Mouse (Mus musculus) macrophage (primary cell): Measurements from ENCODE around the gene Flt4. TPM values are rescaled to one million over a fixed set of nuclear protein-coding genes. Genes with fewer than 3 reads are reported as not detected.

ENCODE experiments used
- H3K27ac ChIP-seq: fragments of 350-480 bp; formaldehyde crosslinking; 2 replicates; pipeline ENCODE4 v1.9.0; 2021
- H3K36me3 ChIP-seq: fragments of 350-480 bp; formaldehyde crosslinking; 2 replicates; pipeline ENCODE4 v1.9.0; 2021; ENCODE audit errors: inconsistent target
- H3K4me3 ChIP-seq: fragments of 350-480 bp; formaldehyde crosslinking; 2 replicates; pipeline ENCODE4 v1.9.0; 2021; ENCODE audit errors: inconsistent target
- H3K79me2 ChIP-seq: fragments of 350-480 bp; formaldehyde crosslinking; 2 replicates; pipeline ENCODE4 v1.9.0; 2021; ENCODE audit errors: inconsistent target
- WGBS: methylation state at CpG from one replicate; pipeline ENCODE4 v1.1.7; 2026; ENCODE audit warnings: inconsistent platforms; ENCODE audit not compliant: missing documents; 5-methylcytosine and 5-hydroxymethylcytosine counted together
- polyA plus RNA-seq: library from polyadenylated mRNA; stranded (reverse); fragments of 250-400 nt; gene quantifications from 3 replicates; pipeline ENCODE4 v1.2.4, GENCODE M21; 2018; ENCODE audit warnings: inconsistent platforms

The Flt4 gene
- polyA plus RNA-seq, 1 experiment from 2014 or later: 0.03 TPM

DNA sequence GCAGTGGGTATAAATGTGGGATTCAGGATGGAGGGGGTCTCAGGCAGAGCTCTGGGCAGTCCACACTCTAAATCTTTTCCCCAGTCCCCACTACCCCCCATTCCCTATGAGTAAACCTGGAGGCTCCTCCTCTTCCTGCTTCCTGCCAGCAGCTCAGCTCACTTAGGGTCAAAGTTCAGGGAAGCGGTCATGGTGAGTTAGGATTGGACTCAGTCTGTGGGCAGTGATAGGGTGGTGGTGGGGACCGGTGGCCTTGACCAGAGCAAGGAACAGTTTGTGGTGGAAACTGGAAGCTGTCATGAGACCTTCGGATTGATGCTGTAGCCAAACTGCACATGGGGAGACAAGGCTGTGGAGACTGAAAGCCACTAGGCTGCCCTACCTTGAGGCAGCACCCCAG lies 15.1 kb downstream of the Flt4 start:
- 92% methylated on average over 3 of the region's 3 CpGs for WGBS
- Histone ChIP-seq H3K79me2 (no peaks in the 10 kb centered on the region), H3K4me3 (no peak overlapping the region), H3K36me3 (no peaks in the 10 kb centered on the region), H3K27ac (no peak overlapping the region)

DNA sequence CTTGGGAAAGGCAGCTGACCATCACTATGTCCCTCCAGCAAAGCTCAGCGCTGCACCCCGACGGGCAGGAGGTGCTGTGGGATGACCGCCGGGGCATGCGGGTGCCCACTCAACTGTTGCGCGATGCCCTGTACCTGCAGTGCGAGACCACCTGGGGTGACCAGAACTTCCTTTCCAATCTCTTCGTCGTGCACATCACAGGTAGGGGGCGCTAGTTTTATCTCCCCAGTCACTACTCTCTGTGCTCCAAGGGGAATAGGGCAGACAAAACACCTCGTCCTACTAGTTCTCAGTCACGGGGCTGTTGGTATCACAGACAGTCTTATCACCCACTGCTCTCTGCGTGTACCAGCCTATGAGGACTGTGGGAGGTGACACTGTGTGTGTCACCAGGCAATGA lies 16.8 kb downstream of the Flt4 start:
- H3K27ac ChIP-seq: no peak overlapping the region
- H3K79me2 ChIP-seq: no peaks in the 10 kb centered on the region
- H3K36me3 ChIP-seq: no peaks in the 10 kb centered on the region
- no peak overlapping the region for H3K4me3 ChIP-seq
- WGBS: 80% methylated on average over 15 of the region's 15 CpGs

DNA sequence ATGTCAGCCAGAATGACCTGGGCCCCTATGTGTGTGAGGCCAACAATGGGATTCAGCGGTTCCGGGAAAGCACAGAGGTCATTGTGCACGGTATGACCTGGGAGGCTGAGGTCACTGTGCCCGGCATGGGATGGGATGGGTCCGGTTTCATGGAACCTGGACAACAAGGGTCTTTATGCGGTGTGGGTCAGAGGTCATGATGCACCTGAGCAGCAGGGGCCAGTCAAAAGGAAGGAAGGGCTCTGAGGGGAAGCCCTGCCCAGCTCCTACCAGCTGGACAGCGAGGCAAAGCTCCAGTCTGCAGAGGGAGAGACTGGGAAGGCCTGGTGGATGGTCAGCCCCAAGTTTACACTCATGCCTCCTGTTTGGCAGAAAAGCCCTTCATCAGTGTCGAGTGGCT lies 17.7 kb downstream of the Flt4 start:
- WGBS: 93% methylated on average over 8 of the region's 8 CpGs
- Histone ChIP-seq H3K36me3 (no peaks in the 10 kb centered on the region), H3K4me3 (no peak overlapping the region), H3K79me2 (no peaks in the 10 kb centered on the region), H3K27ac (no peak overlapping the region)

GRCm38 (mm10) chr11:49631154-49631553 lies 22.1 kb downstream of the Flt4 start:
- 11% methylated on average over 3 of the region's 3 CpGs for WGBS
- Histone ChIP-seq H3K27ac (no peak overlapping the region), H3K4me3 (no peak overlapping the region), H3K79me2 (no peaks in the 10 kb centered on the region), H3K36me3 (no peaks in the 10 kb centered on the region)

DNA sequence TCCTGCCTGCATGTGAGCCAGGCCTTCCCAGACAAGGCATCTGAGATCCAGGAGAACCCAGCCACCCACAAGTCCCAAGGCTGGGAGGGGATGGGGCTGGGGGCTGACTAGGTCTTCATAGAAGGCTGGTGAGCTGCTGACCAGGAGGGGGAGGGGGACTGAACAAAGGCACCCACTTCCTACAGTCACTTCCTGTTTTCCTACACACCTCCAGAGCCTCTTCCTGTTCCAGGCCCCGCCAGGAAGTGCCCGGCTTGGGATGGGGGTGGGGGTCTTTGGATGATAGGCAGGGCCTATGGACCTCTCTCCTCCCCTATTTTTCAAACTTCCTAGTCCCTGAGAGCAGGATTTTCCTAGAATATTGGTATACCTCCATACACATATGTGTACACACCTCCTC lies 23.2 kb downstream of the Flt4 start:
- no peaks in the 10 kb centered on the region for H3K36me3 ChIP-seq
- H3K4me3 ChIP-seq: no peak overlapping the region
- H3K27ac ChIP-seq: no peak overlapping the region
- H3K79me2 ChIP-seq: no peaks in the 10 kb centered on the region
- WGBS: 7% methylated on average over 2 of the region's 2 CpGs

DNA sequence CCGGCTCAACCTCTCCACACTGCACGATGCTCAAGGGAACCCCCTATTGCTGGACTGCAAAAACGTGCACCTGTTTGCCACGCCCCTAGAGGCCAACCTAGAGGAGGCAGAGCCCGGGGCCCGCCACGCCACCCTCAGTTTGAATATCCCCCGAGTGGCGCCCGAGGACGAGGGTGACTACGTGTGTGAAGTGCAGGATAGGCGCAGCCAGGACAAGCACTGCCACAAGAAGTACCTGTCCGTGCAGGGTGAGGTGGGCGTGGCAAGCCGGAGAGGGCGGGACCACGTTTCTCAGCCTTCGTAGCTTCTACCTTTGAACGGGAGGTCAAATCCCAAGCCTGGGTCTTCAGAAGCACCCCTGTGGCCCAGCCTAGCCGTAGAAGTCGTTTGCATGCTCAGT lies 25.0 kb downstream of the Flt4 start:
- Histone ChIP-seq H3K36me3 (no peaks in the 10 kb centered on the region), H3K4me3 (no peak overlapping the region), H3K27ac (no peak overlapping the region), H3K79me2 (no peaks in the 10 kb centered on the region)
- 53% methylated on average over 22 of the region's 22 CpGs for WGBS

DNA sequence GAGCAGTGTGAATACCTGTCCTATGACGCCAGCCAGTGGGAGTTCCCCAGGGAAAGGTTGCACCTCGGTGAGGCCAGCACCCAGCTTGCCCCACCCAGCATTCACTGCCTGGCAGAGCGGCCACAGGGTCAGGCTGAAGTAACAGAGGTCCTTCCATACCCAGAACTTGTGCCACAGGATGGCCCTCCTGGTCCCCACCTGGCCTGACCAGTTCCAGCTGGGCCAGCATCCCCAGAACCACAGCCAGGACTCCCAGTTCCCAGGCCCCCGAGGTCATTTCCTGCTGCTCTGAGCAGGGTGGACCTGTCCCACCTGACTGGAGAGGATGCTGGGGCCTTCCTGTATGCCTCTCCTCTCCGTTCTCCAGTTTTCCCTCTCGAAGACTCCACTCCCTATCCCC lies 26.6 kb downstream of the Flt4 start:
- WGBS: 72% methylated on average over 6 of the region's 6 CpGs
- H3K27ac ChIP-seq: no peak overlapping the region
- H3K4me3 ChIP-seq: no peak overlapping the region
- no peaks in the 10 kb centered on the region for H3K36me3 ChIP-seq
- no peaks in the 10 kb centered on the region for H3K79me2 ChIP-seq

DNA sequence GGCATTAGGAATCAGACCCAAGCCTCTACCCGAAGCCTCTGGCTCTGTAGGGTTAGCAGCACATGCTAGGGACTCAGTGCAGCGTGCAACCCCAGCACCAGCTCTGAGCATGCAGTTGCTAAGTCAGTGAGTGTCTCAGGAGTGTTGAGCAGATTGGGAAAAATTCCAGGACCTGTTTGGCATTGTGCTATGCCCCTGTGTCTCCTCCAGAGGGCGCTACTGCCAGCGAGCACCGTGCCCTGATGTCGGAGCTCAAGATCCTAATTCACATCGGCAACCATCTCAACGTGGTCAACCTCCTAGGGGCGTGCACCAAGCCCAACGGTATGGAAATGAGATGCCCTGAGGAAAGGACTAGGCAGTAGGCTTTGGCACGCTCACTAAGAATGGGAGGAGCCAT lies 27.4 kb downstream of the Flt4 start:
- Histone ChIP-seq H3K27ac (no peak overlapping the region), H3K79me2 (no peaks in the 10 kb centered on the region), H3K36me3 (no peaks in the 10 kb centered on the region), H3K4me3 (no peak overlapping the region)
- 43% methylated on average over 11 of the region's 11 CpGs for WGBS

DNA sequence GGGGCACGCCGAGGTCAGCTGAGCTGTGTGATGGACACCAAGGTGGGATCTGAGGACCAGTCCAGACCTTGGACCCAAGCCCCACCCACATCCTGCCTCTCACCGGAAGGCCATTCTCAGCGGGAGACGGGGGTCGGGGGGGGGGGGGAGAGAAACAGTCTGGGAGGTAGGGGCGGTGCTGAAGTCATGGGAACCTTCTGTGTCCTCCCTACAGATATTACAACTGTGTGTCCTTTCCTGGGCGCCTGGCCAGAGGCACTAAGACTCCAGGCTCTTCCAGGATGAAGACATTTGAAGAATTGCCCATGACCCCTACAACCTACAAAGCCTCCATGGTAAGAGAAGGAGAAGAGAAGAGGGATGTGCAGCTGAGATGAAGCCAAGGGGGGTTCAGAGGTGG lies 36.6 kb downstream of the Flt4 start:
- H3K27ac ChIP-seq: no peak overlapping the region
- no peaks in the 10 kb centered on the region for H3K79me2 ChIP-seq
- H3K4me3 ChIP-seq: no peak overlapping the region
- H3K36me3 ChIP-seq: no peaks in the 10 kb centered on the region
- 54% methylated on average over 8 of the region's 8 CpGs for WGBS

DNA sequence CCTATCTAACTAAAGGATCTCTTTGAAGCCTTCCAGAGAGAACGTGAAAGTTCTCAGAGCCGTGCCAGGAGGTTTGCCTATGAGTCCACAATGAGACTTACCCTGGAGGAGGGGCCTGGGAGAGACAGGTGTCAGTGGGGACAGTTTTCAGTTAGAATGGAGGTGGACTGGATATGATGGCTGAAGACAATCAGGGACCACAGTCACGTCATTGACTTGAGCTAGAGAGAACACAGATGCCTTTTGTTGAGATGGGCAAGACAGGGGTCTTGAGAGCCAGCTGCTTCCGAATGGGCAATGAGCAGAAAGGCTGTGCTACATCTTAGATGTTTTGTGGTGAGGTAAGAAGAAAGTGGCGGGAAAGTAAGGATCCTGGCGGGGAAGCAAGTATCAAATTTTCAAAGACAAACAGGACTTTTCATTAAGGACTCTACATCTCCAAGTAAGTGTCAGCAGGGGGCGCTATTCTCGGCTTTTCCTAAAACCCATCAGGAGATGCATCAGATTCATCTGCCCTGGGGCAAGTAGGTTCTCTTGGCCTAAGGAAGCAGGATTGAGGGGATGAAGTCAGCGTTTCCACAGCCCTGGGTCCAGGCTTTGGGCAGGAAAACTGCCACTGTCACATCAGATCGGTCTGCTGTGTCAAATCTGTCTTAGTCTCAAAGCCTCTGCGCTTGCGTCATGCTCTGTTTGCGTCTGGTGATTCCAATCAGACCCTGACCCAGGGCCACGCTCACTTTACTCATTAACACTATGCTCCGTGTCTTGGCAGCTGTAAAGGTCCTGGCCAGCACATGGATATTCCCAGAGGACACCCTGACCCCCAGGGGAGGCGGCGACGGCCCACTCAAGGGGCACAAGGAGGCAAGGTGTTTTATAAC lies 41.3 kb downstream of the Flt4 start:
- no peaks in the 10 kb centered on the region for H3K79me2 ChIP-seq
- whole genome bisulfite sequencing: 84% methylated on average over 18 of the region's 18 CpGs
- no peak overlapping the region for H3K27ac ChIP-seq
- H3K4me3 ChIP-seq: no peak overlapping the region
- no peaks in the 10 kb centered on the region for H3K36me3 ChIP-seq

DNA sequence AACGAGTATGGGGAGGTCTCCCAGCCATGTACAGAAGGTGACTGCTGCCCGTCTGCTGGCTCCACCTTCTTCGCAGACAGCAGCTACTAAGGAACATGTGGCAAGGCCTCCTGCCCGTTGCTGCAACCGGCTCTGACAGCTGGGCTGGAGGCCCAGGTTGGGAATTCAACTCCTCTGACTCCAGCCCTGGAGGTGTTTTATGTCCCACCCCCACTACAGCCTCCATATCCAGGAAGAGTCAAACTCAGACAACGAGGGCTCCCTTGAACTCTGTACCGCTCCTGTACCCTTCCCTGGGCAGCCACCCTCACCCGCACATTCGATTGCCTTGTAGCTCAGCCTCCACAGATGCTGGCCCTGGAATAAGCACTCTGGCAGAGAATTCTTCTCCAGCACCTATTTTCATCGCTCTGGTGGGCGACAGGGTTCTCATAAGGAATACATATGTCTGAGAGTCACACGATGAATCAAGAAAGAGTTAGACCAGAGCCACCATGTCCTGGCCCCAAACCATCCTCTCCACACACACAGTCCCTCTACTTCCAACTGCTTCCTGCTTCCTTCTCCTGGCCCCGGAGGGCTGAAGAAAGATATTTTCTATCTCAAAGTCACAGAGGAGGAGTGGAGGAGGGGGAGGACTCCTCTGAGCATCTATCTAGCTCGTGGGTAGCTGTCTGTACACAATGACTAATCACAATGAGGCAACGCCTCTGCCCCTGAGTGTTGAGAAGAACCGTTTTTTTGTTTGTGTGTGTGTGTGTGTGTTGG lies 42.1 kb downstream of the Flt4 start:
- no peak overlapping the region for H3K27ac ChIP-seq
- H3K36me3 ChIP-seq: no peaks in the 10 kb centered on the region
- WGBS: 72% methylated on average over 16 of the region's 16 CpGs
- H3K4me3 ChIP-seq: no peak overlapping the region
- H3K79me2 ChIP-seq: no peaks in the 10 kb centered on the region

DNA sequence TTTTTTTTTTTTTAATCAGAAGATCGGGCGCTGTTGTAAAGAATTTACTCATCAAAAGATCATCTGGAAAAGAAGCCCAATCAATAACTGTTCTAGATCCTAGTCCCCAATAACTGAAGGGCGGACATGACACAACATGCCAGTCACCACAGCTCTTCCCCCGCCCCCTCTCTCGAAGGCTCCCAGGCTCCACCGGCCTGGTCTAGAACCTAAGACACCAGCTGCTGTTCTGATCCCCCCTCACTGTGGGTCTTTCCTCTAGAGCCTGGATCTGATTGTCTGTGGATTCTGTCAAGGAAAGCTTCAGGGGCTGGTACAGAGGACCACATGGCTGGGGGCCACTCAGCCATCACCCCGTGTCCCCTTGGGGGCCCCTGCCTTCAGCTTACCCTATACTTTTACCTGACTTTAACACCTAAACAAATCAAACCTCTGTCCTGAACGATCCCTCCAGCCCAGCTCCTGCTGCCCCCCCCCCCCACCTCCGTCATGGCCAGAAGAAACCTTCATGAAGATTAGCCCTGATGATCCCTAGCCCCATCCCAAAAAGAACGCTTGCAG lies 42.8 kb downstream of the Flt4 start:
- 85% methylated on average over 7 of the region's 10 CpGs for WGBS
- no peaks in the 10 kb centered on the region for H3K79me2 ChIP-seq
- H3K27ac ChIP-seq: no peak overlapping the region
- no peaks in the 10 kb centered on the region for H3K36me3 ChIP-seq
- H3K4me3 ChIP-seq: no peak overlapping the region

DNA sequence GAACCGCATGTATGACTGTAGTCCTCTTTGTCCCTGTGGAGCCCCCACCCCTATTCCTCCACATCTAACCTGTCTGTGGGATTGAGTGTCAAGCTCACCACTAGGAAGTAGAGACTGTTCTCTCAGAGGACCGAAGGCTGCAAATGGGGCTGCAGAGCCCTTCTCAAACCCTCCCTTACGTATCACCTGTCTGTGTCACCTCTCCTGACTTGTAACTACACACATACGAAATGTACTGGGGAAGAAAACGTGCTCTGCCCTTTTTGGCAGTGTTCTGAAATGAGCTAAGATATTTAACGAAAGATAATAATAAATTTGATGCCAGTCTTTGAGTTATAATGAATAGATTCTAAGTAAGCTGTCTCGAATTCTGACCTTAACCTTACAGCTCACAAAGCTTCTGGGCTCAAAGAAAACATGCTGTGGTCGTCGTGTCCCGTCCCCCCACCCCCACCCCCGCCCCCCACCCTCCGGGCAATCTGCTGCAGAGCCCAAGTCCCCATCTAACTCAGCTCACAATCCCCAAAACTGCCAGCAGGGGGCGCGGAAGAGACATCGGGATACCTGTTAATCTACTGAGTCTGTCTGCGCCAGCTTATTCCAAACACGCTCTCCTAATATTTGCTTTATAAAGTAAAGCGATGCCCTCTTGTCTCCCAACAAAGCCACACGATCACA lies 43.5 kb downstream of the Flt4 start:
- WGBS: 25% methylated on average over 18 of the region's 19 CpGs
- H3K4me3 ChIP-seq: no peak overlapping the region
- no peak overlapping the region for H3K27ac ChIP-seq

DNA sequence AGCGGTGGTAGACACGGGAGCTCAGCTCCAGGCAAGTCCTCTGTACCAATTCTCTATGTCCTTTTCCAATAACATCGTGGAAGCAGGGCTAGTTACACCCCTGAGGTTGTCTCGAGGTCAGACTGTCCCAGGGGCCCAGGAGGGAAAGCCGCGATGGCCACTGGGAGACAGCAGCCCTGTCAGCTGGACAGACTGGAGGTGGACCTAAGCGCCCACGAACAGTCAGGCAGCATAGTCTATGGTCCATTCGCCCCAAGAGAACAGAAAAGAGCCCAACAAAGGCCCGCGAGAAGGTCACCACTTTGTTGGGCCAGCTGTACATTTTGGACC lies 44.0 kb downstream of the Flt4 start:
- Histone ChIP-seq H3K79me2 (no peaks in the 10 kb centered on the region), H3K36me3 (no peaks in the 10 kb centered on the region), H3K27ac (no peak overlapping the region), H3K4me3 (no peak overlapping the region)
- 55% methylated on average over 11 of the region's 11 CpGs for WGBS

More for the DNA sequence above, 43.5 kb downstream of the Flt4 start:
- H3K79me2 ChIP-seq: no peaks in the 10 kb centered on the region
- H3K36me3 ChIP-seq: no peaks in the 10 kb centered on the region

DNA sequence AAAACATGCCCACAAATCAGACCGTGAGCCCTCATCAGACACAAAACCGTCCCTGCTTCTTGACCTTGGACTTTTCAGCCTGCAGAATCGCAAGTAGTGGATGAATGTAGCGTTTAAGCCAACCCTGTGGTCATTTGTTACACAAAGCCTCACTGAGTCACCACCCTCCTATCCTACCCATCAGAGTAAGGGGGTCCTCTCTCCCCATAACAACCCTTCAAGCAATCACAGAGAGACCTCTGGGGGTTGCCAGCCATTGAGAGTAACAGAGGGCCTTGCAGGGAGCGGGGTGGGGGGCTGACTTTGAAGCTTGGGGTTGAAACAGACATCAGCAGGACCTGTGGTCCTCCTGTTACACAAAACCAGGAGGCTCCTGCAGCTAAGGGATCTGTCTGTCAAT lies 45.6 kb downstream of the Flt4 start:
- H3K36me3 ChIP-seq: no peaks in the 10 kb centered on the region
- H3K27ac ChIP-seq: no peak overlapping the region
- H3K79me2 ChIP-seq: no peaks in the 10 kb centered on the region
- 94% methylated on average over 5 of the region's 5 CpGs for WGBS
- no peak overlapping the region for H3K4me3 ChIP-seq
